Mouse (Mus musculus) forebrain, postnatal 0 days (tissue): ENCODE data around the gene Slc16a13. TPM values are rescaled to one million over a fixed set of nuclear protein-coding genes. Genes with fewer than 3 reads are reported as not detected.

Experiments used
- ATAC-seq: fragments of 200-750 bp; cut with Nextera tagmentation; 2 replicates; pipeline ENCODE4 v1.8.0; 2017; ENCODE audit warnings: mild to moderate bottlenecking, moderate library complexity
- DNase-seq: peaks from one replicate; pipeline ENCODE4 v3.0.0-alpha.2; 2015
- H3K27ac ChIP-seq: fragments of 300-500 bp; sonication (generic); 2 replicates; pipeline ENCODE4 v1.5.1; 2014; ENCODE audit warnings: low read depth, mild to moderate bottlenecking, antibody characterized with exemption, low read length, moderate library complexity, mixed read lengths
- H3K27me3 ChIP-seq: fragments of 300-500 bp; sonication (generic); 2 replicates; pipeline ENCODE4 v1.6.1; 2014; ENCODE audit warnings: mild to moderate bottlenecking, low read length, mixed read lengths; ENCODE audit not compliant: insufficient read depth
- H3K36me3 ChIP-seq: fragments of 300-500 bp; sonication (generic); 2 replicates; pipeline ENCODE4 v1.6.1; 2014; ENCODE audit warnings: mild to moderate bottlenecking, moderate library complexity; ENCODE audit not compliant: insufficient read depth
- H3K4me1 ChIP-seq: fragments of 300-500 bp; sonication (generic); 2 replicates; pipeline ENCODE4 v1.6.1; 2014; ENCODE audit warnings: antibody characterized with exemption; ENCODE audit not compliant: insufficient read depth
- H3K4me2 ChIP-seq: fragments of 300-500 bp; sonication (generic); 2 replicates; pipeline ENCODE4 v1.6.1; 2014; ENCODE audit warnings: low read depth, mild to moderate bottlenecking, moderate library complexity
- H3K4me3 ChIP-seq: fragments of 300-500 bp; sonication (generic); 2 replicates; pipeline ENCODE4 v1.5.1; 2014; ENCODE audit warnings: low read depth, low read length, mixed read lengths
- H3K9ac ChIP-seq: fragments of 300-500 bp; sonication (generic); 2 replicates; pipeline ENCODE4 v1.6.1; 2014; ENCODE audit warnings: mild to moderate bottlenecking
- H3K9me3 ChIP-seq: fragments of 300-500 bp; sonication (generic); 2 replicates; pipeline ENCODE4 v1.6.1; 2016; ENCODE audit warnings: low read length
- CTCF ChIP-seq: sonication (generic); IDR thresholded peaks from 2 replicates; pipeline ENCODE4 v1.5.1; 2016; ENCODE audit warnings: antibody characterized with exemption, control low read depth, low read depth
- WGBS: fragments of 180-500 bp; shearing (Covaris S2); extraction: QIAGEN DNeasy Blood & Tissue Kit; methylation state at CpG from one replicate; pipeline ENCODE4 v1.1.7; 2014; 5-methylcytosine and 5-hydroxymethylcytosine counted together
- polyA plus RNA-seq: library from polyadenylated mRNA; unstranded; fragments of >200 nt; fragmentation: Nextera tagmentation; extraction: Ambion mirVana; gene quantifications from 2 replicates; pipeline ENCODE4 v1.2.1, GENCODE M21; 2015
- total RNA-seq: library from RNA; depleted of rRNA; stranded (reverse); fragments of >200 nt; gene quantifications from 2 replicates; pipeline ENCODE4 v1.2.3, GENCODE M21; 2014

The Slc16a13 gene
- total and polyA plus RNA-seq, 2 experiments from 2014 or later, result 9.6 to 10.9 TPM

DNA sequence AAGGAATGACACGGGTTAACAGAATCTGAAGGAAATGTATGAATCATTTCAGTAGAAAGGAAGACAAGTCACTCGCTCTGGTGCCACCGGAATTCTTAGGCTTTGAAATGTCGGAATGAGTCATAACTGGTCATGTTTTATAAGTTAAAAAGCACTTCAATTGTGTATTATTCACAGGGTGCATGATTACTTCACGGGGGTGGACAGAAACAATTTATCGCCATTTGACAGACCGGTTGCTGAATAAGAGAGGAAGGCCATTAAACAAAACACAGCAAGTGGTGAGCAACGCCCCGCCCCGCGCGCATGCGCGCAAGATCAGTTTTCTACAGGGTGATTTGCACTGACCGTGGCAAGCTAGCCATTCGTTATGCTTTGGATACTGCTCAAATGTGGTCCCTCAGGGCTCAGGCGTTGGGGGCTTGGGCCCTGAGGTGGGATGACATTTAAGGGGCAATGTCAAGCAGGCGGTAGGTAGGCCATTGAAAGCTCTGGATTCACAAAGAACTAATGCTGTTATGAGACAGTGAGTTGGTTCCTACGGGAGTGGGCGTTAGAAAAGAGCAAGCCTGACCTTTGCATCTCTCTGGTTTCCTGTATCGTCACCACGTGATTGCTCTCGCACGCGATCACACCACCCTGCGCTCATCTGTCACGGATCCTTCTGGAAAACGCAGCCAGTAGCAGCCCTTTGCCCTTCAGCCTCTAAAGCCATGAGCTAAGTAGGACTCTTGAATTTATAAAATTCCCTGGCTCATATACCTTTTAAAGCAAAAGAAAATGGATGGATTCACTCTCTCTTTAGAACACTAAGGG, 31.3 kb downstream of the Slc16a13 start:
- H3K9me3 ChIP-seq, result no peaks in the 10 kb centered on the region
- no peaks in the 10 kb centered on the region for H3K27me3 ChIP-seq
- no peak overlapping the region for H3K27ac ChIP-seq
- ATAC-seq (no peak), DNase-seq (no peak)
- no peak for TF ChIP-seq CTCF
- H3K9ac ChIP-seq, result no peak overlapping the region
- H3K4me1 ChIP-seq, result no peaks in the 10 kb centered on the region
- no peak overlapping the region for H3K4me3 ChIP-seq
- H3K4me2 ChIP-seq, result no peak overlapping the region
- 90% methylated on average over 28 of the region's 28 CpGs for WGBS
- H3K36me3 ChIP-seq, result no peaks in the 10 kb centered on the region

DNA sequence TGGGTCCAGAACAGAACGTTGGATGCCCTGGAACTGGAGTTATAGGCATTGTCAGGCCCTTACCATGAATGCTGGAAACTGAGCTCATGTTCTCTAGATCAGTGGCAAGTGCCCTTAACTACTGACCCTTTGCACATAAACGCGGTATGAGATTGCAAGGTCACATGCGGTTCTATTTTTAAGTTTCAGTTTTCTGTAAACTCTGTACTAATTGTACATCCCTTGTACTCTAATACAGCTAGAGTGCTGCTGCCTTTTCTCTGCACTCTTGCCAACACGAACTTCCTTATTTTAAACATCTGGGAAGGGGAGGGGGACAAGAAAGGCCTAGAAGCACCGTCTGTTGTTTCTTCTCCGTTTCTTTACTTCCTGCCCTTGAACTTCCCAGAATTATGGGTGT, 35.7 kb downstream of the Slc16a13 start:
- Histone ChIP-seq H3K4me3 (no peak overlapping the region), H3K27ac (no peak overlapping the region), H3K4me1 (no peaks in the 10 kb centered on the region), H3K36me3 (no peaks in the 10 kb centered on the region), H3K9me3 (no peaks in the 10 kb centered on the region), H3K4me2 (no peak overlapping the region), H3K9ac (no peak overlapping the region), H3K27me3 (no peaks in the 10 kb centered on the region)
- TF ChIP-seq CTCF, result no peak
- no peak for ATAC-seq
- DNase-seq, result no peak
- 82% methylated on average over 7 of the region's 7 CpGs for WGBS

DNA sequence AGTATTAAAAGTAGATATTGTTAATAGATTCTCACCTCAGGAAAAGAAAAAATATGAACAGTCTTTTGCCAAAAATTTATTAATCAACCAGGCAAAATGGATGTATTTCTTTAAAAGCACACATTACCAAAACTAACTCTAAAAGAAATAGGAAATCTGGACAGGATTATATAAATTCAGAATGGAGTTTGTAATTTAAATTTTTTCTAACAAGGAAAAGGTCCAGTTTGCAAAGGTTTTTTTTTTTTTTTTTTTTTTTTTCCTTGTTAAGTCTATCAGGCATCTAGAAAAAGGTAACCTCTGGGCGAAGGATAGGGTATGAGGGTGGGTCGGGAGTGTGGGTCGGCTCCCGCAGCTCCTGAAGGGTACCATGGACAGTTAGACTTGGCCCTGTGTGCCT, 40.4 kb downstream of the Slc16a13 start:
- Histone ChIP-seq H3K4me3 (no peak overlapping the region), H3K27me3 (no peaks in the 10 kb centered on the region), H3K36me3 (no peaks in the 10 kb centered on the region), H3K4me1 (no peaks in the 10 kb centered on the region), H3K9me3 (no peaks in the 10 kb centered on the region), H3K9ac (no peak overlapping the region), H3K27ac (no peak overlapping the region), H3K4me2 (no peak overlapping the region)
- ATAC-seq (no peak), DNase-seq (no peak)
- WGBS, result 89% methylated on average over 4 of the region's 4 CpGs
- no peak for TF ChIP-seq CTCF

DNA sequence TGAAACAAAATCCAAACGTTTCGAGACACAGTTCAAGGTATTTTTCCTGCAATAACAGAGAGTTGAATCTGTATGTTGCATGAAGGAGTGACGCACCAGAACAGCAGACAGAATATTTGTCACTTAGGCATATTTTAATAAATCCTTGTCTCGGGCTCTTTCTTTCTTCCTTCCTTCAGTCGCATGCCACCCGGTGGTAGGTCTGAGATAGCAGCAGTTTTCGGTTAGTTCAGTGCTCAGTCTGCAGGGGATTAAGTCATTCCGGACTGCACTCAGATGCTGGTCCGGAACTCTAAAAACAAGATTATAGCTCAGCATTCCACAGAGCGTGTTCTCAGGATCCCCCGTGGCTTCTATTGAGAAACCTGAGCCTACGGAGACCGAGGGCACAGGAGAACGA, 41.5 kb downstream of the Slc16a13 start:
- no peaks in the 10 kb centered on the region for H3K36me3 ChIP-seq
- 28% methylated on average over 14 of the region's 14 CpGs for WGBS
- ATAC-seq (peak; percentile 48; the same call in 1 of the 2 replicates), DNase-seq (peak; percentile 66)
- H3K9ac ChIP-seq, result no peak overlapping the region
- H3K9me3 ChIP-seq, result no peaks in the 10 kb centered on the region
- no peaks in the 10 kb centered on the region for H3K27me3 ChIP-seq
- H3K27ac ChIP-seq, result no peak overlapping the region
- H3K4me2 ChIP-seq, result no peak overlapping the region
- TF ChIP-seq CTCF, result peak; percentile 66
- no peak overlapping the region for H3K4me3 ChIP-seq
- no peaks in the 10 kb centered on the region for H3K4me1 ChIP-seq

DNA sequence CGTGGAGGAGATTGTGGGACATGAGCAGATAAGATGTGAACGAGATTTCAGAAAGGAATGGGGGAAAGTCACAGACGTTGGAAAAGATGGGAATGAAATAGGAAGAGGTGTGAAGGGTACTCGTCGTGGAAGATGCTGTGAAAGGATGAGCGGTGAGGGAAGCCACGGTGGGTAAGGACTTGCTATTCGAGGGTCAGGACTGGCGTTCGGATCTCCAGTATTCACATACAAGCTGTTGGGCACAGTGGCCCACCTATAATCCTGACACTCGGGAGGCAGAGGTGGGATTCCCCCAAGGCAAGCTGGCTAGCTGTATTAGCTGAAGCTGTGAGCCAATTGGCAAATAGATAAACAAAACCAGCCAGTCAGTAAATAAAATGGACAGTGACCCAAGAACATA, 42.1 kb downstream of the Slc16a13 start:
- DNase-seq, result no peak
- no peaks in the 10 kb centered on the region for H3K9me3 ChIP-seq
- H3K27me3 ChIP-seq, result no peaks in the 10 kb centered on the region
- no peak overlapping the region for H3K27ac ChIP-seq
- no peaks in the 10 kb centered on the region for H3K36me3 ChIP-seq
- H3K9ac ChIP-seq, result no peak overlapping the region
- no peaks in the 10 kb centered on the region for H3K4me1 ChIP-seq
- WGBS, result 81% methylated on average over 11 of the region's 11 CpGs
- no peak overlapping the region for H3K4me2 ChIP-seq
- no peak overlapping the region for H3K4me3 ChIP-seq
- ATAC-seq, result no peak
- TF ChIP-seq CTCF, result no peak

DNA sequence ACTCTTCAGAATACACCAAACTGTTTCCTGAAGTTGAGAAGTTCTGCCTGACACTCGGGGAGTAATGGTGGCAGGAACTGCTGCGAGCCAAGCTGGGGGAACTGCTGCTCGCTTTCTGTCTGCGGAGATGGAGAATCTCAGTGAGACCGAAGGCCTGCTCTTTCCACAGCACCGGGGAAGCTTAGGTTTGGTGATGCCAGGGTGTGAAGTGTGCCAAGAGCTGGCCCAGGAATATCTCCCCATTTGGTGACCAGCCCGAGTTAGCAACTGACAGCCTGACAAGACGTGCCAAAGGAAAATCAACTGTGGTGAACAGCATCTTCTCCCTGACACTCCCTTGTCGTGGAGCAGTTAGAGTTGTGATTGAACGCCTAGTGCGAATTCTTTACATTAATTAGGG, 42.6 kb downstream of the Slc16a13 start:
- ATAC-seq (no peak), DNase-seq (no peak)
- Histone ChIP-seq H3K36me3 (no peaks in the 10 kb centered on the region), H3K9ac (no peak overlapping the region), H3K27ac (no peak overlapping the region), H3K4me2 (no peak overlapping the region), H3K27me3 (no peaks in the 10 kb centered on the region), H3K4me1 (no peaks in the 10 kb centered on the region), H3K9me3 (no peaks in the 10 kb centered on the region), H3K4me3 (no peak overlapping the region)
- 85% methylated on average over 11 of the region's 11 CpGs for WGBS
- no peak for TF ChIP-seq CTCF

DNA sequence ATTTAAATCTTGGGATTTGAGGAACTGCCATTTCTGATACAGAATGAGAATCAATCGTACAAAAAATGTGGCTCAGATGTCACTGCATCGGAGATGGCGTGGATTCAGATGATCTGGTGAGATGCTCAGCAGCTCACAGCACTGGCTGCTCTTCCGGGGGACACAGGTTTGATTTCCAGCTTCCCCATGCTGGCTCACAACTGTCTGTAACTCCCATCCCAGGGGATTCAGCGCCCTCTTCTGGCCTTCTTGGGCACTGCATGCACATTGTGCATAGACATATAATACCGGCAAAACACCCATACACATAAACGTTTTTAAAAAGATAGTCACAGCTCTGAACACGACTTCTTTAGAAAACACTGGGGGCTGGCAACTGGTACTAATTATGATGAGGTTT, 43.2 kb downstream of the Slc16a13 start:
- Histone ChIP-seq H3K36me3 (no peaks in the 10 kb centered on the region), H3K27me3 (no peaks in the 10 kb centered on the region), H3K4me3 (no peak overlapping the region), H3K9ac (no peak overlapping the region), H3K4me1 (no peaks in the 10 kb centered on the region), H3K27ac (no peak overlapping the region), H3K9me3 (no peaks in the 10 kb centered on the region), H3K4me2 (no peak overlapping the region)
- 75% methylated on average over 8 of the region's 8 CpGs for WGBS
- DNase-seq, result no peak
- ATAC-seq, result no peak
- peak; percentile 40 for TF ChIP-seq CTCF
